Mouse (Mus musculus): ENCODE measurements at regions not wholly inside any gene's neighbourhood (a gene's known extent, or its start where the extent isn't known, plus 50 kb on each side); places are given as distances from the start of the nearest gene placed in this dataset.

- TF ChIP-seq EP300 (IDR thresholded peaks at IDR 0.05): no peak
- no peak for TF ChIP-seq CTCF (IDR thresholded peaks at IDR 0.05)
These were observed 188.4 kb downstream of the Dad1 start for GRCm38 (mm10) chr14:54065466-54065865.

All from lung, postnatal 0 days (tissue).